Mouse (Mus musculus): ENCODE results near the gene Mx1. TPM values are rescaled to one million over a fixed set of nuclear protein-coding genes. Genes with fewer than 3 reads are reported as not detected.

The Mx1 gene
- total and polyA plus RNA-seq, 2 experiments: 1.4 to 2.3 TPM

GRCm38 (mm10) chr16:97503849-97504248 lies 41.1 kb upstream of the Mx1 start:
- DNase-seq (ENCODE audit: extremely low read depth, low read depth, low spot score): no peak
- H3K27ac ChIP-seq (replicated peaks; ENCODE audit: insufficient read depth, low read depth, low read length): no peak overlapping the region
- no peaks in the 10 kb centered on the region for H3K79me2 ChIP-seq (ENCODE audit: control insufficient read depth, insufficient read depth, low read length)
- 64% methylated on average over 3 of the region's 3 CpGs for WGBS
- TF ChIP-seq POLR2A (IDR thresholded peaks at IDR 0.05; ENCODE audit: extremely low read depth, insufficient read depth, low read length) (no peak), CTCF (IDR thresholded peaks at IDR 0.05; ENCODE audit: low read depth, low read length) (no peak)
- H3K36me3 ChIP-seq (ENCODE audit: control insufficient read depth, insufficient read depth, low read length): no peaks in the 10 kb centered on the region
- H3K4me3 ChIP-seq (ENCODE audit: insufficient read depth, low read depth, low read length): no peak overlapping the region
- no peaks in the 10 kb centered on the region for H3K4me1 ChIP-seq (ENCODE audit: control insufficient read depth, insufficient read depth, low read length)
- H3K27me3 ChIP-seq (ENCODE audit: control insufficient read depth, insufficient read depth, low read length): no peaks in the 10 kb centered on the region
- no peak overlapping the region for H3K9ac ChIP-seq (ENCODE audit: low read depth, low read length)

GRCm38 (mm10) chr16:97500901-97501300 lies 38.2 kb upstream of the Mx1 start:
- Histone ChIP-seq H3K27me3 (ENCODE audit: control insufficient read depth, insufficient read depth, low read length) (no peaks in the 10 kb centered on the region), H3K9ac (ENCODE audit: low read depth, low read length) (no peak overlapping the region), H3K36me3 (ENCODE audit: control insufficient read depth, insufficient read depth, low read length) (no peaks in the 10 kb centered on the region), H3K4me1 (ENCODE audit: control insufficient read depth, insufficient read depth, low read length) (peaks cover 3% of the 10 kb centered on the region; the same call in 1 of the 2 replicates), H3K27ac (replicated peaks; ENCODE audit: insufficient read depth, low read depth, low read length) (no peak overlapping the region), H3K79me2 (ENCODE audit: control insufficient read depth, insufficient read depth, low read length) (no peaks in the 10 kb centered on the region), H3K4me3 (ENCODE audit: insufficient read depth, low read depth, low read length) (no peak overlapping the region)
- 93% methylated on average over 7 of the region's 7 CpGs for WGBS
- DNase-seq (ENCODE audit: extremely low read depth, low read depth, low spot score): no peak
- TF ChIP-seq POLR2A (IDR thresholded peaks at IDR 0.05; ENCODE audit: extremely low read depth, insufficient read depth, low read length): no peak
- TF ChIP-seq CTCF (IDR thresholded peaks at IDR 0.05; ENCODE audit: low read depth, low read length): no peak

- Histone ChIP-seq H3K4me3 (ENCODE audit: insufficient read depth, low read depth, low read length) (no peak overlapping the region), H3K27ac (replicated peaks; ENCODE audit: insufficient read depth, low read depth, low read length) (no peak overlapping the region), H3K9ac (ENCODE audit: low read depth, low read length) (no peak overlapping the region), H3K79me2 (ENCODE audit: control insufficient read depth, insufficient read depth, low read length) (no peaks in the 10 kb centered on the region), H3K36me3 (ENCODE audit: control insufficient read depth, insufficient read depth, low read length) (no peaks in the 10 kb centered on the region), H3K4me1 (ENCODE audit: control insufficient read depth, insufficient read depth, low read length) (peaks cover 3% of the 10 kb centered on the region; the same call in 1 of the 2 replicates), H3K27me3 (ENCODE audit: control insufficient read depth, insufficient read depth, low read length) (no peaks in the 10 kb centered on the region)
- WGBS: 96% methylated on average over 7 of the region's 7 CpGs
- no peak for TF ChIP-seq POLR2A (IDR thresholded peaks at IDR 0.05; ENCODE audit: extremely low read depth, insufficient read depth, low read length)
- TF ChIP-seq CTCF (IDR thresholded peaks at IDR 0.05; ENCODE audit: low read depth, low read length): no peak
- DNase-seq (ENCODE audit: extremely low read depth, low read depth, low spot score): no peak
Measured at GRCm38 (mm10) chr16:97499450-97499849, 36.7 kb upstream of the Mx1 start.

- Histone ChIP-seq H3K4me1 (ENCODE audit: control insufficient read depth, insufficient read depth, low read length) (peaks cover 3% of the 10 kb centered on the region; the same call in 1 of the 2 replicates), H3K27ac (replicated peaks; ENCODE audit: insufficient read depth, low read depth, low read length) (no peak overlapping the region), H3K4me3 (ENCODE audit: insufficient read depth, low read depth, low read length) (no peak overlapping the region), H3K79me2 (ENCODE audit: control insufficient read depth, insufficient read depth, low read length) (no peaks in the 10 kb centered on the region), H3K36me3 (ENCODE audit: control insufficient read depth, insufficient read depth, low read length) (no peaks in the 10 kb centered on the region), H3K9ac (ENCODE audit: low read depth, low read length) (no peak overlapping the region), H3K27me3 (ENCODE audit: control insufficient read depth, insufficient read depth, low read length) (no peaks in the 10 kb centered on the region)
- DNase-seq (ENCODE audit: extremely low read depth, low read depth, low spot score): no peak
- WGBS: 95% methylated on average over 3 of the region's 3 CpGs
- TF ChIP-seq CTCF (IDR thresholded peaks at IDR 0.05; ENCODE audit: low read depth, low read length) (no peak), POLR2A (IDR thresholded peaks at IDR 0.05; ENCODE audit: extremely low read depth, insufficient read depth, low read length) (no peak)
Measured at GRCm38 (mm10) chr16:97498139-97498538, 35.4 kb upstream of the Mx1 start.

- H3K36me3 ChIP-seq (ENCODE audit: control insufficient read depth, insufficient read depth, low read length): no peaks in the 10 kb centered on the region
- no peaks in the 10 kb centered on the region for H3K27me3 ChIP-seq (ENCODE audit: control insufficient read depth, insufficient read depth, low read length)
- H3K4me1 ChIP-seq (ENCODE audit: control insufficient read depth, insufficient read depth, low read length): peaks cover 3% of the 10 kb centered on the region; the same call in 1 of the 2 replicates
- H3K79me2 ChIP-seq (ENCODE audit: control insufficient read depth, insufficient read depth, low read length): no peaks in the 10 kb centered on the region
- WGBS: 15% methylated on average over 5 of the region's 5 CpGs
- no peak overlapping the region for H3K9ac ChIP-seq (ENCODE audit: low read depth, low read length)
- DNase-seq (ENCODE audit: extremely low read depth, low read depth, low spot score): peak; percentile 72
- no peak overlapping the region for H3K27ac ChIP-seq (replicated peaks; ENCODE audit: insufficient read depth, low read depth, low read length)
- no peak overlapping the region for H3K4me3 ChIP-seq (ENCODE audit: insufficient read depth, low read depth, low read length)
- TF ChIP-seq CTCF (IDR thresholded peaks at IDR 0.05; ENCODE audit: low read depth, low read length): no peak
- no peak for TF ChIP-seq POLR2A (IDR thresholded peaks at IDR 0.05; ENCODE audit: extremely low read depth, insufficient read depth, low read length)
Measured at GRCm38 (mm10) chr16:97497682-97498081, 35.0 kb upstream of the Mx1 start.

- DNase-seq (ENCODE audit: extremely low read depth, low read depth, low spot score): no peak
- Histone ChIP-seq H3K27ac (replicated peaks; ENCODE audit: insufficient read depth, low read depth, low read length) (no peak overlapping the region), H3K9ac (ENCODE audit: low read depth, low read length) (no peak overlapping the region), H3K4me3 (ENCODE audit: insufficient read depth, low read depth, low read length) (no peak overlapping the region), H3K79me2 (ENCODE audit: control insufficient read depth, insufficient read depth, low read length) (no peaks in the 10 kb centered on the region), H3K27me3 (ENCODE audit: control insufficient read depth, insufficient read depth, low read length) (no peaks in the 10 kb centered on the region), H3K4me1 (ENCODE audit: control insufficient read depth, insufficient read depth, low read length) (peaks cover 3% of the 10 kb centered on the region; the same call in 1 of the 2 replicates), H3K36me3 (ENCODE audit: control insufficient read depth, insufficient read depth, low read length) (no peaks in the 10 kb centered on the region)
- no peak for TF ChIP-seq POLR2A (IDR thresholded peaks at IDR 0.05; ENCODE audit: extremely low read depth, insufficient read depth, low read length)
- no peak for TF ChIP-seq CTCF (IDR thresholded peaks at IDR 0.05; ENCODE audit: low read depth, low read length)
- WGBS: 92% methylated on average over 3 of the region's 3 CpGs
Measured at GRCm38 (mm10) chr16:97496026-97496425, 33.3 kb upstream of the Mx1 start.
